Mouse (Mus musculus) neutrophil, adult 5-6 weeks (primary cell): ENCODE data around the gene Cnot9. TPM values are rescaled to one million over a fixed set of nuclear protein-coding genes. Genes with fewer than 3 reads are reported as not detected.

ENCODE experiments used
- total RNA-seq: library from RNA; stranded (forward); fragments of 200-1000 nt; gene quantifications from 2 replicates; pipeline ENCODE4 v1.2.3, GENCODE M21; 2017

The Cnot9 gene
- total RNA-seq, 1 experiment from 2014 or later = 19.6 TPM

Other genes with a start within 250 kb of the Cnot9 start
- 0.86 and 1.2 TPM in 2 replicates for gene Gpbar1, start 227.5 kb upstream of the Cnot9 start, total RNA-seq
- gene Aamp, start 221.3 kb upstream of the Cnot9 start, total RNA-seq = 111 and 118 TPM in 2 replicates
- 6.1 and 12.7 TPM in 2 replicates for gene Pnkd, start 221.1 kb upstream of the Cnot9 start, total RNA-seq
- gene Tmbim1, start 200.4 kb upstream of the Cnot9 start, total RNA-seq = 1.9 and 5.5 TPM in 2 replicates
- 0.86 TPM in 1 of 2 replicates, not detected in the other for gene Catip, start 143.9 kb upstream of the Cnot9 start, total RNA-seq
- gene Slc11a1, start 130.9 kb upstream of the Cnot9 start, total RNA-seq = 148 and 164 TPM in 2 replicates
- 66.9 and 67.8 TPM in 2 replicates for gene Ctdsp1, start 114.5 kb upstream of the Cnot9 start, total RNA-seq
- not detected in 2 replicates for gene Vil1, start 96.7 kb upstream of the Cnot9 start, total RNA-seq
- gene Plcd4, start 36.8 kb downstream of the Cnot9 start, total RNA-seq = 0.12 and 0.81 TPM in 2 replicates
- gene Usp37, start 38.2 kb downstream of the Cnot9 start, total RNA-seq = 27.5 and 31.3 TPM in 2 replicates
- gene Zfp142, start 82.2 kb downstream of the Cnot9 start, total RNA-seq = 18.7 and 21.5 TPM in 2 replicates
- 7.1 and 15.8 TPM in 2 replicates for gene Bcs1l, start 82.2 kb downstream of the Cnot9 start, total RNA-seq
- 44.4 and 46.8 TPM in 2 replicates for gene Rnf25, start 95.3 kb downstream of the Cnot9 start, total RNA-seq
- 0.70 and 0.98 TPM in 2 replicates for gene Stk36, start 95.4 kb downstream of the Cnot9 start, total RNA-seq
- 19.0 and 21.1 TPM in 2 replicates for gene Ttll4, start 155.7 kb downstream of the Cnot9 start, total RNA-seq
- gene Cyp27a1, start 207.5 kb downstream of the Cnot9 start, total RNA-seq = 37.6 and 45.0 TPM in 2 replicates
- 0.23 TPM in 1 of 2 replicates, not detected in the other for gene Prkag3, start 243.2 kb downstream of the Cnot9 start, total RNA-seq